In genomic region chr12:36042348-36042778, GRCm38 (mm10) we compare ENCODE assay signal across 8 mouse cellular contexts. TPM values are rescaled to one million over a fixed set of nuclear protein-coding genes. Genes with fewer than 3 reads are reported as not detected.
DNase-seq lines count a peak whose midpoint lies in the region; ATAC-seq lines count a peak whose summit lies in the region.

Gene Tspan13 (minus strand): TSS chr12:36042500.

- H3K9ac ChIP-seq in intestine, embryonic 15.5 days, result peak within 1 kb of the TSS; percentile 85

- H3K4me1 ChIP-seq in intestine, embryonic 15.5 days (replicated peaks), result 0 out of 2 replicates have a peak, but pooled peaks cover 5% of the 10 kb centered on the region

- peak within 1 kb of the TSS; percentile 64 for H3K27ac ChIP-seq in intestine, embryonic 15.5 days

- H3K4me3 ChIP-seq in intestine, embryonic 15.5 days (replicated peaks), result peak within 1 kb of the TSS; percentile 70

- peak; percentile 98 for ATAC-seq in intestine, embryonic 15.5 days
- ATAC-seq in megakaryocyte-erythroid progenitor cell, adult 5-6 weeks (replicated peaks; ENCODE audit: low FRiP score, low TSS enrichment, poor library complexity, severe bottlenecking), result peak; percentile 87

- H3K4me2 ChIP-seq in intestine, embryonic 15.5 days (replicated peaks), result peak within 1 kb of the TSS; percentile 95

- under 1% methylated on average over 35 of the region's 35 CpGs for WGBS in intestine, embryonic 15.5 days

- H3K9me3 ChIP-seq in intestine, embryonic 15.5 days, result no peaks in the 10 kb centered on the region

- no peaks in the 10 kb centered on the region for H3K36me3 ChIP-seq in intestine, embryonic 15.5 days

- intact Hi-C loops in left cerebral cortex, postnatal 14 days (cut with DNase I), result loop anchor here (5.0 to 10.0 kb wide), 3 partner anchors 45 to 145 kb away; partner anchors contain the start of genes Ankmy2 and Bzw2

- DNase-seq in adrenal gland, adult 8-10 months, result peak; percentile 73
- peak; percentile 80 for DNase-seq in embryo, embryonic 11.5 days (ENCODE audit: low read depth, low spot score)
- DNase-seq in gastrocnemius, postnatal 4 days (ENCODE audit: low spot score in 2 of 2), result peak; percentile 36 to 64
- peak; percentile 90 to 91 for DNase-seq in left cerebral cortex, postnatal 14 days (ENCODE audit: low spot score in 2 of 2)
- DNase-seq in right cerebral cortex, postnatal 14 days, result peak; percentile 89
- DNase-seq in urinary bladder, postnatal 36 days (ENCODE audit: low spot score in 2 of 2), result peak; percentile 82 to 89

- H3K27me3 ChIP-seq in intestine, embryonic 15.5 days (replicated peaks), result no peaks in the 10 kb centered on the region

RNA-seq across cellular contexts. Expression of gene Tspan13, which starts in this region (rescaled TPM):
- 10 to 100 TPM in 3 of 4 experiments, 1 to 10 TPM in 1; 8.9 to 18.6 (median 13.8) TPM for total RNA-seq in adrenal gland, adult 8-10 months (2022)
- 10 to 100 TPM; 55.4 to 70.3 TPM for total RNA-seq in gastrocnemius, postnatal 4 days (2021)
- polyA plus RNA-seq in intestine, embryonic 15.5 days (2015; fragmentation: Nextera tagmentation; extraction: Ambion mirVana), result 136 and 138 TPM in 2 replicates
- 100 to 1,000 TPM; 221 to 230 TPM for total RNA-seq in left cerebral cortex, postnatal 14 days (2021)
- 126 and 142 TPM in 2 replicates for total RNA-seq in megakaryocyte-erythroid progenitor cell, adult 5-6 weeks (2014; fragmentation: Nextera tagmentation)
- total RNA-seq in megakaryocyte-erythroid progenitor cell, adult 5-6 weeks (2017), result 108 and 141 TPM in 2 replicates

Comparison
In these comparisons a context has a peak if more than half of its experiments do, and no peak if none do; other contexts are left out.
1. Peak in every context shown above with its lines: DNase-seq, ATAC-seq, H3K4me3 ChIP-seq and H3K27ac ChIP-seq.